Mouse (Mus musculus): ENCODE results near the gene 4930474N05Rik.

The 4930474N05Rik gene

DNA sequence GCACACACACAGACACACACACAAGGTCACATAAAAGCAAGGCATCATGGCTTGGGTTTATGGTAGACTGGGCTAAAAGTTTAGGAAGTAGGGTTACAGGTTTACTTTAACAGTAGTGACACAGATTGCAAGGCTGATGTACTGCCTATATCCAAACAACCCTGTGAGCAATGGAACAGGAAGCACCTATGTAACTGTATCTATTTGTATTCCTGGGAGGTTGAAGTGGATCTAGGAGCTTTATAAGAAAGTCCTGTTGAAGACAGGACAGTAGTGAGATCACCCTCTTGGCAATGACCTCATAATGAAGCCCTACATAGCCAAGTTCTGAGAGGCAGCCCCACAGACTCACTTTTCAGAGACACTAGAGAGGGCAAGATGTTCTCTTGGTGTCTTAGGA lies at the start of gene 4930474N05Rik:
TSS of gene 4930474N05Rik (plus strand) at position 301 of the 400 bp plus-strand sequence.
- TF ChIP-seq GATA4 (IDR thresholded peaks at IDR 0.05; ENCODE audit: insufficient replicate concordance, low read length) = no peak

DNA sequence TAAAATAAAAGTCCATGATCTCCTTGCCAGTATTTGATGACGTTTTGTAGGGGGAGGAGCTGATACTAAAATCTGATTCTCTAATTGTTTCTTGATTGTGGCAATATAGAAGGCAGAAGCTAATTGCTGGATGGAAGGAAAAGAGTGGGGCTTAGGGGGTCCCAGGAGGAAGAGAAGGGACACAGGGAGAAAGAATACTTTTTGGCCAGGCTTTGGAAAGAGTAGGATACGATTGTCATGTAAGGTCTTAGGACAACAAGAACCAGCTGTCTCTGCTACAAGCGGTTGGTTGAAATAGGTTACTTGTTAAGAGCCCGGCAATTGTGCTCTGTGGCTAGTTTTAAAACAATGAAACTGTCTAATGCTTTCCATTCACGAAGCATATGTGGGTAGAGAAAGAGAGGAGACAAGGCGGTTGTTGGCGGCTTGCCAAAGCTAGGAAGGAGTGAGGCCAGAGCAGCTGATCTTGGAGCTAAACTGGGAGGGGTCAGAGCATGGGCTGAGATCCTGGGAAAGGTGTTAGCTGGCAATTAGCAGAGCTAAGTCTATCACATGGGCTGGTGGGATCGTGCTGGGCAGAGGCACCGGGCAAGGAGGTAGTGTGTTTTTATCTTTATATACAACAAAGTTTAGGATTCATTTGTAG lies 45.8 kb upstream of the 4930474N05Rik start:
- TF ChIP-seq GATA4 (IDR thresholded peaks at IDR 0.05; ENCODE audit: insufficient replicate concordance, low read length) = no peak

DNA sequence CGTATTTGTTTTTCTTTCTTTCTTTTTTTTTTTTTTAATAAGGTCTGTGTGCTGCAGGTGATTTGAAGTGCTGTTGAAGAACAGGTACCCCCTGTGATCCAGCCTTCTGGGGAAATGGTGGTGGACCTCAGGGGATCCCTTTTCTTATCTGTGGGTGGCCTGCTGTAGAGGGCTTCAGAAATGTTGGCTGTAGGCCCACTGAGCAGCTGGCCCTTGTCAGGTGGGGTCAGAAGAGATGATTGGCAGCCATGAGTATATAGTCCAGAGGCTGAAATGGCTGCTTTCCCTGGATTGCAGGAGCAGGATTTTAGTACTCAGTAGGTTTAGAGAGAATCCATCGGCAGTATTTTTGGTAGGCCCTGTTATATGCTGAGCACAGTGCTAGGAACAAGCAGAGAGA lies 41.4 kb upstream of the 4930474N05Rik start:
- no peak for TF ChIP-seq GATA4 (IDR thresholded peaks at IDR 0.05; ENCODE audit: insufficient replicate concordance, low read length)

DNA sequence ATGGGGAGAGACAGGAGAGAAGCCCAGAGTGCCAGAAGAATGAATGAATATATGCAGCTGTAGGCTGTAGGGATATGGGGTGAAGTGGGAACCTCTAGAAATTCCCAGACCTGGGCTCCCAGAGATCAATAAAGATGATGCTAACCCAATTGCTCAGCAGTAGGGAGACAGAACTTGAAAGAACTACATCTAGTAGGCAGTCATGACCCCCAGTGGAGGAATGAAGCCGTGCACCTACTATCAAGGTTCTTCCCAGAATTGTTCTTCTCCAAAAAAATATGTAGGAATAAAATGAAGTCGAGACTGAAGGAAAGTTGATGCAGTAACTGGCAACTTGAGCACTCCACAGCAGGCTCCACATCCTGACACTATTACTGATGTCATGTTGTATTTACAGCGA lies 3.8 kb downstream of the 4930474N05Rik start:
- no peak for TF ChIP-seq GATA4 (IDR thresholded peaks at IDR 0.05; ENCODE audit: insufficient replicate concordance, low read length)

DNA sequence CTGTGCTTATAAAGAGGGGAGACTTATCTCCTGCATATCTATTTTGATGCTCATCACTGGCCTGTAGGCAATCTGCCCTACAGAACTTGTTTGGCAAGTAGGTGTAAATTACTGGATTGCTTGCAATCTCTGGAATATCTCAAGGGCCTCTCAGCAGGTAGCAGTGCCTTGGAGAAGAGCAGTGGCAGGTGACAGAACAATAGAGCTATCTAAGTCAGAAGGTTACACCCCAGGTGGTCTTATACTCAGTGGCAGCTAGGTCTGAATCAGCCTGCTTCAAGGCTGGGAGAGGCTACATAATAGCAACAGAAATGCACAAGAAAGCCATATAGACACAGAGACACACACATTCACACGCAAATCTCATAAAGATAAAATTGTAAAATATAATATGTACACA lies 4.9 kb downstream of the 4930474N05Rik start:
- TF ChIP-seq GATA4 (IDR thresholded peaks at IDR 0.05; ENCODE audit: insufficient replicate concordance, low read length) = no peak

DNA sequence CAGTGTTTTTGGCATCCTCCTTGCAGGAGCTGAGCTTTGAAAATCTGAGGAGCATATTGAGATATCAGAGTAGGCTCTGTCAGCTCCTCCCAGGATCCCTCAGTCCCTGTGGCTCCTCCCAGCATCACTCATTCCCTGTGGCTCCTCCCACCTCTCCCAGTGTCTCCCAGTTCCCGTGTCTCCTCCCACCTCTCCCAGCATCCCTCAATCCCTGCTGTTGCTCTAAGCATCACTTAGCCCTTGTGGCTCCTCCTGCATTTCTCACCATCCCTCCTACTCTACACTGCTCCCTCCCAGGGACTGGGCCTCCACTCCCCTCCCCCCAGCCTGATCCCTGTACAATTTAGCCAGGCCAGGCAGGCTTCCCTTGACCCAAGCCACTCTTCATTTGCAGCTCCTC lies 6.0 kb downstream of the 4930474N05Rik start:
- no peak for TF ChIP-seq GATA4 (IDR thresholded peaks at IDR 0.05; ENCODE audit: insufficient replicate concordance, low read length)

DNA sequence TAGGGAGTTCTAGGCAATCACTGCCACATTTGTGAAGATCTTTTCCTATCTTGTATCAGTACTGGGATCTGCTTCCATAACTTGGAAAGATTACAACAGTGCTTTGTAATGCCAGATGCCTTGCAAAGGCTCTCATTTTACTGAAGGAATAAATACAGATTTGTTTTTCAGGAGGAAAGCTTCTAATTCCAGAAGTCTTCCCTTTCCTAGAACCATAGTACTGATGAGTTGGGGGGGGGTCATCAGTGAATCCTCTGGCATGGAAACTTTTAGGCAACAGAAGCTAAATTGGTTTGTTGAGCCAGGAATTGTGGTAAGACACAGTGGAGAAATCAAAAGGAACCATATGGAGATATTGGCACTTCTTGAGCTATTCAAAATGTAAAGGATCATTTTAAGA lies 19.8 kb downstream of the 4930474N05Rik start:
- TF ChIP-seq GATA4 (IDR thresholded peaks at IDR 0.05; ENCODE audit: insufficient replicate concordance, low read length) = no peak

DNA sequence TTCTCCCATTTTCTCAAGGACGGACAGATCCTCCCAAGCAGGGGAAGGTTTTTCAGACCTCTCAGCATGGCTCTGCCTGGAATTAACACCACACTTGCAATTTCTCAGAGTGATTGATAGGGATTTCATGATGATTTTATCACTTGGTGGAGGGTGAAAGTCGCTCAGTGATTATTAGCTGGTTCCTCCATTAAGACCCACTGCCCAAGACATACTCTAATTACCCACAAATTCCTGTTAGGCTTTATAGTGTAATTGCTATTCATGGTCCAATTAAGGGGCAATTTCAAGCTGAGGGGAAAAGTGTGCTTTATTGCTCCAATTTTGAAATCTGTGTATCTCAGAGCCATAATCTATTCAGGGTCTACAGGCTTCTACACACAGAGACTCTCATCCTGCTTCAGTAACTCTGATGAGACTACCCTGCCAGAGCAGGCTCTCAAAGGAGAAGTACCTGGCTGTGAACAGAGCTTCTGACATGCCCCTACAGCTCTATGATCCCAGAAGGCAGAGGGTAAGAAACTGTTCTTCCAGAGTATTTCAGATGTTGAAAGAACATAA lies 29.1 kb downstream of the 4930474N05Rik start:
- TF ChIP-seq GATA4 (IDR thresholded peaks at IDR 0.05; ENCODE audit: insufficient replicate concordance, low read length) = no peak

DNA sequence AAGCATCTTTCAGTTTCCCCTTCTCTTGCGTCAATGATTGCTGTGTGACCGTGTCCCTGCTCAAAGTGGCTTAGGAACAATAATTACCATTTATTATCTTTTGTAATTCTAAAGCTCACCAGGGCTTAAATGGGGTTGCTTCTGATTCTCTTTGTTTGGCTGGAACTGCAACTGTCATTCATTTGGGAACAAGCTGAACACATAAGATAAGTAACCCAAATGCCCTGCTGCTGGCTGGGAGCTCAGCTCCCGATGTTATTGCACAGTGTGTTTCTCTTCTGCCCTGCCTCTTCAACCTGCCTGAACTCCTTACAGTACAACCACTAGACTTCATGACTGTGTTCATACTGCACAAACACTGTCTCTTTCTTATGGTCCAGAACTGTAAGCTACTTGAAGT lies 41.0 kb downstream of the 4930474N05Rik start:
- TF ChIP-seq GATA4 (IDR thresholded peaks at IDR 0.05; ENCODE audit: insufficient replicate concordance, low read length) = no peak

DNA sequence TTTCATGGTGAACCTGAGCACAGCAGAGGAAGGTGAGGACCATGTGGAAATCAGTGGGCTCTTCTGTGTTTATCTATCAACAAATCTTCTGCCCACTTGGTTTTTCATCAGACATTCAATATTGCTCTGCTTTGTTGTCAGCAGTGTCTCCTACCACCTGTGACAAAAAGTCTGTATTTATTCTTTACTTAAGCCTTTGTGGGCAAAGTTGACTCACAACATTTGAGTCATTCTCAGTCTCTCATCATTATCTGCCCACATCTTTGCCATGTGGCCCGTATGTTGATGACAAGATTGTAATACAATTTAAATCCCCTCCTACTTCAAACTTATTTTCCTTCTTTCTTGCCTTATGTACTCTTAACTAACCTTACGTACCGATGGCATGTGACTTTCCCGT lies 43.0 kb downstream of the 4930474N05Rik start:
- TF ChIP-seq GATA4 (IDR thresholded peaks at IDR 0.05; ENCODE audit: insufficient replicate concordance, low read length) = no peak

DNA sequence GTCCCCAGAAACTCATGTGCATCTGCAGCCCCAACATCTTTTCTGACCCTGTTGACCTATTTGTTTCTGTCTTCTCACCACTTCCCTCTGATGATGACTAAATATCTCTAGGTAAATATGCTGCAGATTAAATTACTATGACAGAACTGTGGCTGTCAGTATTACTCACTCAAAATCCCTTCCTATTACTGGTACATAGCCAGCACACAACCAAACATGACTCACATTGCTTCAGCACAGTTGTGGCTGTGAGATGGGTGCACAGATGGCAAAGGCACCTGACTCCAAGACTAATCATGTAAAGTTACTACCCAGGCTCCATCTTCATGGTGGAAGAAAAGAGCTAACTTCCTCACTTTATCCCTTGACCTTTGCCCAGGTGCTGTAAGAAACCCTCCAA lies 50.5 kb downstream of the 4930474N05Rik start:
- TF ChIP-seq GATA4 (IDR thresholded peaks at IDR 0.05; ENCODE audit: insufficient replicate concordance, low read length) = no peak
